Mouse (Mus musculus): Measurements from ENCODE around the gene Grid2. TPM values are rescaled to one million over a fixed set of nuclear protein-coding genes. Genes with fewer than 3 reads are reported as not detected.

The Grid2 gene
- total and polyA plus RNA-seq, 3 experiments: not detected

DNA sequence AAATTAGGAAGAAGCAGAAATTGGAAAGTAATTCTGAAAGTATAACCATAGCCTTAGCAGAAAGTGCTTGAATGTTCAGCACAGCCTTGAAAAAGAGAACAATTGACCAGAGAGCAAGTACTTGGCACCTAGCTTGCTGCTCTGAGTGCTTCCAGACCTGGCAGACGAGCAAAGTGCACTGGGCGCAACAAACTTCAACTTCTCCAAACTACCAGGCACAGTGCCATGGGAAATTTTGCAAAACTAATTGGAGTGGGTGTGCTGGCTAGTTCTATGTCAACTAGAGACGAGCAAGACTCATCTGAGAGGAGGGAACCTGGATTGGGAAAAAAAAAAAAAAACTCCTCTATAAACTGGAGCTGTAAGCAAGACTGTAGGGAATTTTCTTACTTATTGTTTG lies 980.7 kb downstream of the Grid2 start:
- H3K79me2 ChIP-seq (ENCODE audit: control insufficient read depth, insufficient read depth, low read length, poor library complexity): no peaks in the 10 kb centered on the region
- no peak overlapping the region for H3K27ac ChIP-seq (ENCODE audit: control insufficient read depth, low read depth, low read length)
- no peaks in the 10 kb centered on the region for H3K36me3 ChIP-seq (ENCODE audit: control insufficient read depth in 1 of 2, insufficient read depth in 2 of 2, low read length in 2 of 2)
- no peaks in the 10 kb centered on the region for H3K27me3 ChIP-seq (ENCODE audit: control insufficient read depth in 1 of 2, insufficient read depth in 2 of 2, low read length in 2 of 2)
- no peaks in the 10 kb centered on the region for H3K4me1 ChIP-seq (ENCODE audit: control insufficient read depth in 1 of 2, insufficient read depth in 2 of 2, low read length in 2 of 2)
- no peak overlapping the region for H3K9ac ChIP-seq (ENCODE audit: control insufficient read depth, low read depth, low read length, poor library complexity, severe bottlenecking)
- TF ChIP-seq ELF1 (IDR thresholded peaks at IDR 0.05; ENCODE audit: low read depth, low read length): no peak
- no peak for TF ChIP-seq TBP (IDR thresholded peaks at IDR 0.05; ENCODE audit: low read depth, low read length)
- no peak overlapping the region for H3K4me3 ChIP-seq (ENCODE audit: control insufficient read depth in 1 of 2, insufficient read depth in 1 of 2, low read depth in 2 of 2, low read length in 2 of 2)
- no peaks in the 10 kb centered on the region for H3K9me3 ChIP-seq (replicated peaks; ENCODE audit: insufficient read depth, low read length)
- no peak for DNase-seq (ENCODE audit: low read depth, low spot score)

GRCm38 (mm10) chr6:64240526-64240925 lies 984.9 kb downstream of the Grid2 start:
- no peaks in the 10 kb centered on the region for H3K27me3 ChIP-seq (ENCODE audit: control insufficient read depth in 1 of 2, insufficient read depth in 2 of 2, low read length in 2 of 2)
- H3K9ac ChIP-seq (ENCODE audit: control insufficient read depth, low read depth, low read length, poor library complexity, severe bottlenecking): no peak overlapping the region
- H3K36me3 ChIP-seq (ENCODE audit: control insufficient read depth in 1 of 2, insufficient read depth in 2 of 2, low read length in 2 of 2): no peaks in the 10 kb centered on the region
- DNase-seq (ENCODE audit: low read depth, low spot score): no peak
- no peaks in the 10 kb centered on the region for H3K9me3 ChIP-seq (replicated peaks; ENCODE audit: insufficient read depth, low read length)
- no peak overlapping the region for H3K4me3 ChIP-seq (ENCODE audit: control insufficient read depth in 1 of 2, insufficient read depth in 1 of 2, low read depth in 2 of 2, low read length in 2 of 2)
- no peak for TF ChIP-seq MYB (IDR thresholded peaks at IDR 0.05; ENCODE audit: low read depth, low read length)
- no peak for TF ChIP-seq ZMIZ1 (IDR thresholded peaks at IDR 0.05; ENCODE audit: low read depth, low read length)
- no peak for TF ChIP-seq POLR2AphosphoS5 (IDR thresholded peaks at IDR 0.05; ENCODE audit: borderline replicate concordance, low read depth, low read length)
- no peak for TF ChIP-seq TAL1 (IDR thresholded peaks at IDR 0.05; ENCODE audit: low read length)
- no peak for TF ChIP-seq SIN3A (IDR thresholded peaks at IDR 0.05; ENCODE audit: low read length)
- no peak for TF ChIP-seq ZKSCAN1 (IDR thresholded peaks at IDR 0.05; ENCODE audit: low read depth, low read length)
- H3K27ac ChIP-seq (ENCODE audit: control insufficient read depth, low read depth, low read length): no peak overlapping the region
- H3K4me1 ChIP-seq (ENCODE audit: control insufficient read depth in 1 of 2, insufficient read depth in 2 of 2, low read length in 2 of 2): no peaks in the 10 kb centered on the region
- no peaks in the 10 kb centered on the region for H3K79me2 ChIP-seq (ENCODE audit: control insufficient read depth, insufficient read depth, low read length, poor library complexity)

- Histone ChIP-seq H3K79me2 (ENCODE audit: control insufficient read depth, insufficient read depth, low read length, poor library complexity) (no peaks in the 10 kb centered on the region), H3K9me3 (replicated peaks; ENCODE audit: insufficient read depth, low read length) (no peaks in the 10 kb centered on the region), H3K4me1 (ENCODE audit: control insufficient read depth in 1 of 2, insufficient read depth in 2 of 2, low read length in 2 of 2) (no peaks in the 10 kb centered on the region), H3K36me3 (ENCODE audit: control insufficient read depth in 1 of 2, insufficient read depth in 2 of 2, low read length in 2 of 2) (no peaks in the 10 kb centered on the region), H3K27ac (ENCODE audit: control insufficient read depth, low read depth, low read length) (no peak overlapping the region), H3K9ac (ENCODE audit: control insufficient read depth, low read depth, low read length, poor library complexity, severe bottlenecking) (no peak overlapping the region), H3K4me3 (ENCODE audit: control insufficient read depth in 1 of 2, insufficient read depth in 1 of 2, low read depth in 2 of 2, low read length in 2 of 2) (no peak overlapping the region), H3K27me3 (ENCODE audit: control insufficient read depth in 1 of 2, insufficient read depth in 2 of 2, low read length in 2 of 2) (no peaks in the 10 kb centered on the region)
- no peak for TF ChIP-seq CHD1 (IDR thresholded peaks at IDR 0.05; ENCODE audit: low read depth, low read length)
- TF ChIP-seq ELF1 (IDR thresholded peaks at IDR 0.05; ENCODE audit: low read depth, low read length): no peak
- no peak for TF ChIP-seq MYB (IDR thresholded peaks at IDR 0.05; ENCODE audit: low read depth, low read length)
- no peak for TF ChIP-seq ZNF384 (IDR thresholded peaks at IDR 0.05; ENCODE audit: low read depth, low read length)
- no peak for TF ChIP-seq SMC3 (IDR thresholded peaks at IDR 0.05; ENCODE audit: low read depth, low read length)
- no peak for TF ChIP-seq CTCF (IDR thresholded peaks at IDR 0.05 in 2 of 3, conservative IDR thresholded peaks at IDR 0.05 in 1 of 3; ENCODE audit: control insufficient read depth in 1 of 3, insufficient read depth in 1 of 3, low read depth in 2 of 3, low read length in 3 of 3, poor library complexity in 1 of 3, severe bottlenecking in 1 of 3)
- TF ChIP-seq TAL1 (IDR thresholded peaks at IDR 0.05; ENCODE audit: low read length): no peak
- no peak for TF ChIP-seq NELFE (IDR thresholded peaks at IDR 0.05; ENCODE audit: low read depth, low read length)
- no peak for DNase-seq (ENCODE audit: low read depth, low spot score)
Measured at GRCm38 (mm10) chr6:64245951-64246350, 990.3 kb downstream of the Grid2 start.

All from MEL (cell line).